Mouse (Mus musculus): ENCODE measurements around the gene Gfm2.

- TF ChIP-seq MAX (IDR thresholded peaks at IDR 0.05; ENCODE audit: low read depth) (no peak), POLR2A (IDR thresholded peaks at IDR 0.05; ENCODE audit: insufficient read length, low read depth) (no peak), E2F4 (IDR thresholded peaks at IDR 0.05; ENCODE audit: insufficient read depth) (no peak), MYOD1 (IDR thresholded peaks at IDR 0.05; ENCODE audit: control insufficient read depth in 1 of 3, insufficient read length in 2 of 3, low read depth in 2 of 3) (no peak), TCF12 (IDR thresholded peaks at IDR 0.05; ENCODE audit: insufficient read depth, poor library complexity, severe bottlenecking) (no peak), SRF (IDR thresholded peaks at IDR 0.05; ENCODE audit: control insufficient read depth, insufficient read length, low read depth) (no peak), USF1 (IDR thresholded peaks at IDR 0.05; ENCODE audit: low read depth) (no peak)
Measured at GRCm38 (mm10) chr13:97184656-97185055, 46.9 kb downstream of the Gfm2 start.
